Mouse (Mus musculus) neural tube, postnatal 0 days (tissue): ENCODE results near the gene Zfp988. TPM values are rescaled to one million over a fixed set of nuclear protein-coding genes. Genes with fewer than 3 reads are reported as not detected.

Experiments used
- polyA plus RNA-seq: library from polyadenylated mRNA; unstranded; fragments of >200 nt; fragmentation: Nextera tagmentation; extraction: Ambion mirVana; gene quantifications from 2 replicates; pipeline ENCODE4 v1.2.1, GENCODE M21; 2015

Gene Zfp988
- polyA plus RNA-seq, result 0.18 TPM in 1 of 2 replicates, not detected in the other

GRCm38 (mm10) chr4:147305436-147305835 lies at the start of gene Zfp988:
TSS of gene Zfp988 (plus strand) at chr4:147305674.

GRCm38 (mm10) chr4:147361003-147361402 lies 55.5 kb downstream of the Zfp988 start, which contains the start of gene Zfp978:
TSS of gene Zfp978 (plus strand) at chr4:147361303.

Other genes with a start within 250 kb of the Zfp988 start
- 5.1 and 5.6 TPM in 2 replicates for gene Zfp991, start 173.6 kb upstream of the Zfp988 start, polyA plus RNA-seq
- not detected in 2 replicates for gene Zfp978, start 55.6 kb downstream of the Zfp988 start, polyA plus RNA-seq
- gene Zfp982, start 186.7 kb downstream of the Zfp988 start, polyA plus RNA-seq, result 5.2 and 6.7 TPM in 2 replicates
- gene Gm16503, start 234.5 kb downstream of the Zfp988 start, polyA plus RNA-seq, result 0.58 and 0.78 TPM in 2 replicates
- gene Zfp985, start 247.6 kb downstream of the Zfp988 start, polyA plus RNA-seq, result 0.15 and 0.28 TPM in 2 replicates